Mouse (Mus musculus): ENCODE results near the gene Lima1.

Lima1 gene

GRCm38 (mm10) chr15:99866450-99867221, 8.6 kb downstream of the Lima1 start:
- no peak for DNase-seq

DNA sequence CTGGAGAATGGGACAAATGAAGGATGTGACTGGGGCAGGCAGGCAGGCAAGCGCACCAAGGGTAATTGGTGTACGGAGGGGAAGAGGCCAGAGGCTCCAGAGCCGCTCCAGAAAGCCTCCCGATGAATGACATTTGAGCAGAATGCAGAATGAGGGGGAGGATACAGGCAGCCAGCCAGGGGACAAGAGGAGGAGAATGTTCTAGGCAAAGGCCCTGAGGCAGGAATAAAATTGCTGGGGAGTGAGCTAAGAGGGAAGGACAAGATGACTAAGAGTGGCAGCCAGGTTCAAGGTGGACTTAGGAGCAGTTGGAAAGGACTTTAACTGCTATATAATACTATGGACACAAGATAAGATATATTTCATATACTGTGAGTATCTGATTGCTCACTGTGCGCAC, 9.3 kb downstream of the Lima1 start:
- peak; percentile 9 to 19 for DNase-seq

DNA sequence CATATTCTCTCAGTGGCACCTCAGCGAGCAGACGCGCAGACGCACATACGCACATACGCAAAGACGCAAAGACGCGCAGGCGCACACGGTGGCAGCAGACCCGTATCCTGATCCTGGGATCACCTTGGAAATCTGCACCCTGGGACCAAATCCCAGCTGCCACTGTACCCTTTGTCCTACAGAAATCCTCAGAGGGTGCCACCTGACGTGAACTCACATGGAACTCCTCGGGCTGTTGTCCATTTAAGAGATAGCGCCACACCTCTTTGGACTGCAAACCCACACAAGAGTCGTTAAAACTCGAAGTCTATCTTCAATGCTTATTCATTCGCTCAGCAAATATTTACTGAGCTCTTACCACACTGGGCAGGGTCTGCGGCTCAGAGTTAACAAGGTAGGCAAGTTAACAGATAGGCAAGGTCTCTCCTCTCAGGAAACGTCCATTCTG, 9.7 kb downstream of the Lima1 start:
- DNase-seq = no peak

DNA sequence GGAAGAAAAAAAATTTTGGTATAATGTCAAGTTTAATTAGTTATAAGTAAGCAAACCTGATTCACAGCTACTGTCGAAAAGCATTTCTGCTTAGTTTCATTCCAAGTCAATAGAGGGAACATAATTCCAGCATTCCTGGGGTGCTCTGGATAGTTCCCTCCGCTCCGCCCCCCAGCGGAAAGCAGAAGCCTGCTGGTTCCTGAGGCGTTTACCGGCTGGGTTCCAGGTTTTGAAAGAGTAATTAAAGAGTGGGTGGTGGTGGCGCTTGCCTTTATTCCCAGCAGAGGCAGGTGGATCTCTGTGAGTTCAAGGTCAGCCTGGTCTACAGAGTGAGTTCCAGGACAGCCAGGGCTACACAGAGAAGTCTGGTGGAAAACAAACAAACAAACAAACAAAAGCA, 10.2 kb downstream of the Lima1 start:
- no peak for DNase-seq

- no peak for DNase-seq
These were observed 11.5 kb downstream of the Lima1 start for GRCm38 (mm10) chr15:99863786-99864185.

GRCm38 (mm10) chr15:99863358-99863757, 11.9 kb downstream of the Lima1 start:
- no peak for DNase-seq

GRCm38 (mm10) chr15:99862473-99862872, 12.8 kb downstream of the Lima1 start:
- no peak for DNase-seq

DNA sequence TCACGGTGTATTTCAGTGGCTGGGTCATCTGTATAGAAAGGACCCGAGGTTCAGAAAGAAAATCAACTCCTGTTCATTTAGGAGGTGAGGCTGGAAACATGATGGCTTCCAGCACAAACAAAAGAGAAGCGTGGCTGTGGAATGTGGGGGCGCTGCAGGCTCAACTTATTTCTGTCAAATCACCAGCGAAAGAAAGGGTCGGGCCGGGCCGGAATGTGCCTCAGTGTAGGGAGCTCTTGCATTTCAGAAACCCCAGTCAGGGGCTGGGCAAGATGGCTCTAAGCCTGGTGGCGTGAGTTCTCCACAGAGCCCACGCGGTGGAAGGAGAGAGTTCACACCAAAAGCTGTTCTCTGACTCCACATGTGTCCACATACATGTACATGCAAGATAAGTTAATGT, 13.3 kb downstream of the Lima1 start:
- DNase-seq = no peak

GRCm38 (mm10) chr15:99861536-99861935, 13.7 kb downstream of the Lima1 start:
- no peak for DNase-seq

DNA sequence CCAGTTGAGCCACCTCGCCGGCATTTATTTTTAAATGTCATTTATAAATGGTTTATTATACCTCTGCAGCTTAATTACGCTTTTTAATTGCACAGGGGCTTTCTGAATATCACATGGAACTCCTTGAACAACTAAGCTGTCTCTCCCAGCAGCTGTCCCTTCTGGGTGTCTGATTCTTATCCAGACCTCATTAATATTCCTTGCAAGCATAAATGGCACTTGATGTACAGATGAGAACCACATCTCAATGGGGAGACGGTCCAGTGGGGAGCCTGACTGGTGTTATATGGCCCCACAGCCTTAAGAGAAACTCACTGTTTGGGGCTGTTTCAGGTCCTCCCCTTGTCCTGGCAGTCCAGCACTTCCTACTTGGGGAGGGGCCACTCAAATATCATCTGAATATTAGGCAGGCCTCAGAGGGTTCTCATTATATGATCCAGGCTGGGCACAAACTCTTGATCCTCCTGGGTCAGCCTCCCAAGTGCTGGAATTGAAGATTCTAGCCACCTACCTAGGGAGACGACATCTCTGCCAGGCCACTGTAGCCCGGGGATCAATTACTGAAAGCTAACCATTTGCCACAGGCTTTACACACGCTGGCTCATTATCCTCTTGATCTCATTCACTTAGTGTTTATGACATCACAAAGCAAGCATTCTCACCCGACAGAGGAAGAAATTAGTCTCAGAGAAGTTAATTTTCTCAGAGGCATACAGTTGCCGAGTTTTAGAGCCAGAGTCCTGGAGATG, 15.4 kb downstream of the Lima1 start:
- no peak for DNase-seq

DNA sequence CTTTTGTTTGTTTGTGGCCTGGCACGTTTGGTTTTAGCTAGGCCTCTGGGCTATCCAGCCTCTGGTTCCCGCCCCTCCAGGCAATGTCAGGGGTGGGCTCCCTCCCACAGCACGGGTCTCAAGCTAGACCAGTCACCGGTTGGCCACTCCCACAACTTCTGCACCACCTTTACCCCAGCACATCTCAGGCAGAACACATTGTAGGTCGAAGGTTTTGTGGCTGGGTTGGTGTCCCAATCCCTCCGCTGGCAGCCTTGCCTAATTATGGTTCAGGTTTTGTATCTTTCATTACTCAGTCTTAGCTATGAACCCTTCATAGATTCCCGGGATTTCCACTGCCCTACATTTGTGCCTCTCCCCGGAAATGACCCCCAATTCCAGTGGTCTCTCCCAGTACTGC, 17.8 kb downstream of the Lima1 start:
- DNase-seq = no peak

DNA sequence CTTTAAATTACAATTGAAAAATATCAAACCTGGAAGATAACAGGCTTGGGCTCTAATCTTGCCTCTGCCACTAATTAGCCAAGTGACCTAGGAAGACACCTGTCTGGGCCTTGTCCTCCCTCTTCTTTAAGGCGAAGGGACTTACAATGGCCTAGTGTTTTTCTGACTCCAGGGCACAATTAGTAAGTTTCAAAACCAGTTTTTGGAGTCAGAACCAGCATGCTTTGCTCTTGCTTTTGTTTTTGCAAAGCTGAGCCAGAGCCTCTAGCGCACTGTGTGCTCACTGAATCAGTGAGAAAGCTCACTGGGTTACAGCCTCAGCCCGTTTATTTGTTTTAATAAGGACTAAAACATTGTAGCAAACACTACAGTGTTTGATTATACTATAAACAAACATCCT, 20.1 kb downstream of the Lima1 start:
- DNase-seq = no peak

GRCm38 (mm10) chr15:99852606-99853237, 22.5 kb downstream of the Lima1 start:
- DNase-seq = no peak

DNA sequence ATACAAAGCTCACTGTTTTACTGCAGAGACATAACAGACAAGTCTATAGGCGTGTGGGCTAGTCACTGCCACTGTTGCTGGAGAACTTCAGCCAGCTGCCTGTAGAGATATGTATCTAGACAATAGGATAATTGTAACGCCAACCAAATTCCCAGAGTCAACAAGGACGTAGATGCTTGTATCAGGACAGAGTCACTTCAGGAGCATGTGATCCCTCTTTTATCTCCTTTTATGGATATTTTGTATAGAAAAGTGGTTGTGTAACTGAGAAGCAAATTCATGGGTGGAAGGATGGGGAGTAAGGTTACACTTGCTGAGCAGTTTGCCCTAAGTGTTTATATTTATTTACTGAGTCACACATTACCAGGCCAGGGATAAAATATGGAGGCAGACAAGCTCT, 25.0 kb downstream of the Lima1 start:
- DNase-seq = no peak

DNA sequence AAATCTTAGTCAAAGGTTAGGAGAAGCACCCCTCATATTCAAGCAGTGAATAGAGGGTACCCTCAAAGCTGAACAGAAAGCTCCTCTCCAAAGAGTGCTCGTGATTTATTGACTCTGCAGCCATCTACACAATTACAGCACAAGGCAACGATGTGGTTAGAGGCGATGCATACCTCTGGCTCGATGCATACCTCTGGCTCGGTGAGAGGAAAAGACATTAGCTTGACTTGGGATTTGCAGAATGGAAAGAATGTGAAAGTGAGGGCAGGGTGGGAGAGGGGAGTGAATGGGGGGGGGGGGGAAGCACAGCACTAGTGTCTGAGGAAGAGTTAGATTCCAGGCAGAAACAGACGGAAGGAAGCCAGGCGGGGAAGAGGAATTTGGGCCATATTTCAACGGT, 27.3 kb downstream of the Lima1 start:
- no peak for DNase-seq

GRCm38 (mm10) chr15:99847207-99847881, 27.9 kb downstream of the Lima1 start:
- DNase-seq = no peak

- no peak for DNase-seq
These were observed 28.6 kb downstream of the Lima1 start for GRCm38 (mm10) chr15:99846633-99847032.

- DNase-seq = no peak
These were observed 31.4 kb downstream of the Lima1 start for GRCm38 (mm10) chr15:99843856-99844255.

- peak; percentile 46 to 47 for DNase-seq
These were observed 35.3 kb downstream of the Lima1 start for GRCm38 (mm10) chr15:99839910-99840309.

- peak; percentile 26 to 51 for DNase-seq
These were observed 36.0 kb downstream of the Lima1 start for GRCm38 (mm10) chr15:99839165-99839840.

- no peak for DNase-seq
These were observed 37.7 kb downstream of the Lima1 start for GRCm38 (mm10) chr15:99837561-99837960.

DNA sequence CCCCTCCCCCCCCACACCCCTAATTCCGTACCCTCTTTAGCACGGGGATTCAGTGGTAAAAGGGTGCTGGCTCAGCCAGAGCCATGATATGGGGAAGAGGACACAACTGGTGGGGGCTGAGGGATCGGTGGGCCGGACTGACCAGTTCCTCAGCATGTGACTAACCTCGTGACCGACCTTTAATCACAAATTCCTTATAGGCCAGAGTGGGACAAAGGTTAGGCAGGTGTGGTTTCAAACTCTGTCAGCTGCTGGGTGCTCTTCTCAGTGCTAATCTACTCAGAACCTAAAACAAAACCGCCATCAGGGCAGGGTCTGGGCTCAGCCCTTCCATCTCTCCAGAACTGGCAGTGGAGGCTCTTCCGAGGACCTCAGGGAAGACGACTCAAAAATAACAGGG, 40.1 kb downstream of the Lima1 start:
- DNase-seq = no peak

- no peak for DNase-seq
These were observed 40.6 kb downstream of the Lima1 start for GRCm38 (mm10) chr15:99834681-99835080.

Measured in cerebellum, postnatal 10 days (tissue).